Mouse (Mus musculus): Measurements from ENCODE around the gene Nxph1. TPM values are rescaled to one million over a fixed set of nuclear protein-coding genes. Genes with fewer than 3 reads are reported as not detected.

Gene Nxph1
- polyA plus RNA-seq, 1 experiment: 0.07 TPM

- Histone ChIP-seq H3K36me3 (ENCODE audit: control insufficient read depth, insufficient read depth, low read length) (no peaks in the 10 kb centered on the region), H3K27me3 (ENCODE audit: control insufficient read depth, insufficient read depth, low read length) (no peaks in the 10 kb centered on the region), H3K4me3 (ENCODE audit: extremely low read depth, insufficient read depth, insufficient read length) (no peak overlapping the region), H3K27ac (ENCODE audit: insufficient read depth, low read length) (no peak overlapping the region), H3K4me1 (ENCODE audit: control insufficient read depth, insufficient read depth, insufficient read length) (no peaks in the 10 kb centered on the region)
- no peak for DNase-seq (ENCODE audit: low read depth in 1 of 2, low spot score in 2 of 2)
- whole genome bisulfite sequencing: 84% methylated on average over 4 of the region's 4 CpGs
- TF ChIP-seq POLR2A (IDR thresholded peaks at IDR 0.05; ENCODE audit: low read depth, low read length) (no peak), CTCF (IDR thresholded peaks at IDR 0.05; ENCODE audit: extremely low read depth, insufficient read depth, insufficient read length, insufficient replicate concordance) (no peak)
Measured at GRCm38 (mm10) chr6:9210730-9211129, 262.5 kb downstream of the Nxph1 start.

- 79% methylated on average over 4 of the region's 4 CpGs for WGBS
- DNase-seq (ENCODE audit: low read depth in 1 of 2, low spot score in 2 of 2): no peak
- no peaks in the 10 kb centered on the region for H3K4me1 ChIP-seq (ENCODE audit: control insufficient read depth, insufficient read depth, insufficient read length)
- no peak overlapping the region for H3K4me3 ChIP-seq (ENCODE audit: extremely low read depth, insufficient read depth, insufficient read length)
- H3K27me3 ChIP-seq (ENCODE audit: control insufficient read depth, insufficient read depth, low read length): no peaks in the 10 kb centered on the region
- TF ChIP-seq CTCF (IDR thresholded peaks at IDR 0.05; ENCODE audit: extremely low read depth, insufficient read depth, insufficient read length, insufficient replicate concordance): no peak
- TF ChIP-seq POLR2A (IDR thresholded peaks at IDR 0.05; ENCODE audit: low read depth, low read length): no peak
- no peak overlapping the region for H3K27ac ChIP-seq (ENCODE audit: insufficient read depth, low read length)
- H3K36me3 ChIP-seq (ENCODE audit: control insufficient read depth, insufficient read depth, low read length): no peaks in the 10 kb centered on the region
Measured at GRCm38 (mm10) chr6:9220724-9221453, 272.7 kb downstream of the Nxph1 start.

GRCm38 (mm10) chr6:9234802-9235201 is 286.6 kb downstream of the Nxph1 start:
- H3K4me3 ChIP-seq (ENCODE audit: extremely low read depth, insufficient read depth, insufficient read length): no peak overlapping the region
- H3K27ac ChIP-seq (ENCODE audit: insufficient read depth, low read length): no peak overlapping the region
- H3K4me1 ChIP-seq (ENCODE audit: control insufficient read depth, insufficient read depth, insufficient read length): no peaks in the 10 kb centered on the region
- no peak for DNase-seq (ENCODE audit: low read depth in 1 of 2, low spot score in 2 of 2)
- no peaks in the 10 kb centered on the region for H3K36me3 ChIP-seq (ENCODE audit: control insufficient read depth, insufficient read depth, low read length)
- TF ChIP-seq CTCF (IDR thresholded peaks at IDR 0.05; ENCODE audit: extremely low read depth, insufficient read depth, insufficient read length, insufficient replicate concordance) (no peak), POLR2A (IDR thresholded peaks at IDR 0.05; ENCODE audit: low read depth, low read length) (no peak)
- H3K27me3 ChIP-seq (ENCODE audit: control insufficient read depth, insufficient read depth, low read length): no peaks in the 10 kb centered on the region

- WGBS: 80% methylated on average over 1 of the region's 1 CpGs
- H3K36me3 ChIP-seq (ENCODE audit: control insufficient read depth, insufficient read depth, low read length): no peaks in the 10 kb centered on the region
- H3K27ac ChIP-seq (ENCODE audit: insufficient read depth, low read length): no peak overlapping the region
- no peaks in the 10 kb centered on the region for H3K27me3 ChIP-seq (ENCODE audit: control insufficient read depth, insufficient read depth, low read length)
- H3K4me3 ChIP-seq (ENCODE audit: extremely low read depth, insufficient read depth, insufficient read length): no peak overlapping the region
- no peak for TF ChIP-seq CTCF (IDR thresholded peaks at IDR 0.05; ENCODE audit: extremely low read depth, insufficient read depth, insufficient read length, insufficient replicate concordance)
- TF ChIP-seq POLR2A (IDR thresholded peaks at IDR 0.05; ENCODE audit: low read depth, low read length): no peak
- no peaks in the 10 kb centered on the region for H3K4me1 ChIP-seq (ENCODE audit: control insufficient read depth, insufficient read depth, insufficient read length)
- no peak for DNase-seq (ENCODE audit: low read depth in 1 of 2, low spot score in 2 of 2)
Measured at GRCm38 (mm10) chr6:9267998-9268397, 319.8 kb downstream of the Nxph1 start.

Other genes starting within 250 kb of the Nxph1 start
- 0.95 and 1.3 TPM in 2 replicates for gene Ica1, start 169.9 kb upstream of the Nxph1 start, polyA plus RNA-seq (2012; rRNA removed)

All from spleen, adult 2 months (tissue).